Mouse (Mus musculus): ENCODE measurements around the gene Gse1.

Gene Gse1

DNA sequence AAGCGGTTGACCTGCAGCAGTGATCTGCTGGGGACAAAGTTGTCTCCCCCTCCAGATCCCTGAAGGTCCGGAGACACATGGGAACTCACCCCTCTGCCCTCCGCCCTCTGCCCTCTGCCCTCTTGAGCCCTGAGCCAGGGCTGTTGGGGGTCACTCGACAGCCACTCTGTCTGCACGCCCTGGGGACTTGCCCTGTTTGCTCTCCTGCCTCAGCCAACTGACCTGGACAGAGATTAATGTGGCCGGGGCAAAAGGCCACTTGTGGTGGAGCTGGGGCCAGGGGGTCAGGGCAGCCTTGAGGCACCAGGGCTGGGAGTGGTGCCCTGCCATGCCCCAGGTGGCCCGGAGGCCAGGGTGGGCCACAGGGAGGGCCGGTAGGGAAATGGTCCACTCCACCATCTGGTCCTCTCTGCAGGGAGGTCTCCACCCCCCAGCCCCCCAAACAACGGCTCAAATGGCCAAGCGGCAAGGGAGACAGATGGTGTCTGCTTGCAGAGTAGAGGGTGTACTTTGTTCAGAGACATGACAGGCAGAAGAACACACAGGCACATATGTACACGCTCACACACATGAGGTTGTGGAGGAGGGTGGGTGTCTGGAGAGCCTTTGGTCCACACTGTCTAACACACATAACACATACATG lies 181.2 kb downstream of the Gse1 start:
- no peak for DNase-seq

GRCm38 (mm10) chr8:120411059-120411458 lies 182.8 kb downstream of the Gse1 start:
- DNase-seq = no peak

DNA sequence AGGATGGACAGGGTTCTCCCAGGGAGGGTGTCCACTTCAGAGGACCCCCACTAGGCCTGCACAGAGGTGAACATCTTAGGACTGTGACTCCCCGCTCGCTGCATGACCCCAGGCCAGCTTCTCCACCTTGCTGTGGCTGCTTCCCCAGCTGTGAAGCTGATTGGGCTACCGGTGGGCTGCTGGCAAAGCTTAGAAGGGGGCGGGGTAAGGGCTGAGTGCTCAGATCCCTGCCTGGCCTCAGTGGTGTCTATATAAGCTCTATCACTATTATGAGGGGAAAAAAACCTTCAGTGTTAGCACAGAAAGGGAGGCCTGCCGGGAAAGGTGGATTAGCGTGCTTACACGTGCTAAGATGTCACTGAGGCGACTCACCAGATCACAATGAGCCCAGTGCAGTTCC lies 183.6 kb downstream of the Gse1 start:
- no peak for DNase-seq

GRCm38 (mm10) chr8:120412357-120412756 lies 184.1 kb downstream of the Gse1 start:
- DNase-seq = no peak

DNA sequence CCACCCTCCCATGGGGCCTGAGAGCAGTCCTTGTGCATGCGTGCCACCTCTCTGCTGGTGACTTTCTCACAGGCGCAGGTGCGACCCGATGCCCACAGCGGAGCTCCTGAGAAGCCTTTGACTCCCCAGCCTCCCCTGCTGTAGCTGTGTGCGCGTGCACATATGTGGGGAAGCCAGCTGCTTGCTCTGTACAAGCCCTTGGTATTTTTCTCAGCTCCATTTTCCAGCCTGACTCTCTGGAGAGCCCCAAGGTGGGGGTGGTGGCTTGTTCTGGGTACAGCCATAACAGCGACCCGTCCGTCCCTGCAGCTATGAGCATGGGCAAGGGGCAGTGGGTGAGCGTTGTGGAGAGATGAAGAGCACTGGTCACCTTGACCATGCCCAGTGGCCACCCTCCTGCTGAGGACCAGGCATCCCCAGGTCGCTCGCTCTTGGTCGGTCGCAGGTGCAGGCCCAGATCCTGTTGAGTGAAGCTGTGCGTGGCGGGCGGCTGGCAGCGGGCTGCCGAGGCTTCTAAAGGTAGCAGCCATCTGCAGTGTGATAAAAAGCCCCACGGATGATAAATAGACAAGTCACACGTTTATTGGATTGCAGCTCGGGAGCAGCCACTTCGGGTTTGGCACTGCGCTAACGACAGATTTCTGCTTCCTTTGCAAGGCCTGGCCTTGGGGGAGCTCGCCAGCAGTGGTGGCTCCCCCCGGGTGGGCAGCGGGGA lies 184.8 kb downstream of the Gse1 start:
- DNase-seq = peak; percentile 48

- no peak for DNase-seq
These were observed 185.4 kb downstream of the Gse1 start for GRCm38 (mm10) chr8:120413626-120413988.

DNA sequence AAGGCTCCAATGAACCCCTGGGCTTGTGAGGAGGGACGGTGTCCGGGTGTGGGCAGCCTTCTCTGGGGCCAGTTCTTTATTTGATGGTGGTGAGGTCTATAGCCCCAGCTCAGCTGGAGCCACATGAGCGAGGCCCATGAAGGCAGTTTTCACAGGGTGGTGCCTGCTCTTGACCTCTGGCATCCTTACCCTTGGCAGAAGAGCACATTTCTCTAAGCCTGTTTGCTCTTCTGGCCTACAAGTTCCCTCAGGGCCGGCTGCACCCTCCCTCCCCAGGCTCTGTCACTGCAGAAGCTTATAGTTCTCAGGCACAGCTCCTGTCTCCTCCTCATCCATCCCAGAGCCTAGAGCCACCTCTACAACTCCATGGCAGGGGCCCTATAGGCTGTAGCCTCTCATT lies 186.0 kb downstream of the Gse1 start:
- no peak for DNase-seq

GRCm38 (mm10) chr8:120415474-120415873 lies 187.2 kb downstream of the Gse1 start:
- no peak for DNase-seq

- no peak for DNase-seq
These were observed 187.9 kb downstream of the Gse1 start for GRCm38 (mm10) chr8:120416173-120416521.

DNA sequence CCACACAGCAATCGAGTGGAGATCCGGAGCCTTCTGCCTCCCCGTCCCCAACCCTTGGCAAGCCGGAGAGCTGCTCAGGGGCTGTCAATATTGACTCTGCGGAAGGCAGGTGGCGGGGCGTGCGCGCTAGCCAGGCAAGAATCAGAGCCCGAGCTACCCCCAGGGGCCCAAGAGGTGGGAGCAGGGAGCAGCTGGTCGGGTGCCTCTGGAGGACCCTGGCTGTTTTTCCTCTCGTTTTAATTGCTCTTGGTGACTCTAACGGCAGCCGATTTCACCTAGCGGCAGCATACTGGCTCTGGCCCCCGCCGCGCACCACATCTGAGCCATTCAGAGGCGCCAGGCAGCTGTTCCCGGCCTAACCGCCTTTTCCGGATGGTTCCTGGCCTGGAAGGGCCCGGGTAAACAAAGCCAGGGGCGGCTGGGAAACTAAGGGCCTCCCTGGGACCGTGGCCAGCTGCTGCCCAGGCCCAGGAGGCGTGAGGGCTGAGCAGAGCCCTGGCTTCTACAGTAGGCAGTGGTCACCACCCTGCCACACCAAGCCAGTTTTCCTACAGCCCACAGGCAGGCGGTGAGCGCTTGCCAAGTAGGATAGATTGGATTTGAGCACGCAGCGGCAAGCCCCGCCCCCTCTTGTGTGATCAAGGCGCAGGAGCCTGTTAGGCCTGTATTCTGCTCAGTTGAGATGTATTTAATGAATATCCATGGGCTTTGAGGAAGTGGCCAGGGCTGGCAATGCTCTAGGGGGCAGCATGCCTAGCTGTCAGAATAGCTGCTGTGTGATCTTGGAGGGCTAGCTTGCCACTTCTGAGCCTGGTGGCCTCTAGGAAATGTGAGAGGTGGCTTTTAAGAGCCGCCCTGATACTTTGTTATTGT lies 188.5 kb downstream of the Gse1 start:
- DNase-seq = peak; percentile 74

GRCm38 (mm10) chr8:120418188-120418587 lies 189.9 kb downstream of the Gse1 start:
- DNase-seq = no peak

- DNase-seq = no peak
These were observed 191.4 kb downstream of the Gse1 start for GRCm38 (mm10) chr8:120419675-120420074.

DNA sequence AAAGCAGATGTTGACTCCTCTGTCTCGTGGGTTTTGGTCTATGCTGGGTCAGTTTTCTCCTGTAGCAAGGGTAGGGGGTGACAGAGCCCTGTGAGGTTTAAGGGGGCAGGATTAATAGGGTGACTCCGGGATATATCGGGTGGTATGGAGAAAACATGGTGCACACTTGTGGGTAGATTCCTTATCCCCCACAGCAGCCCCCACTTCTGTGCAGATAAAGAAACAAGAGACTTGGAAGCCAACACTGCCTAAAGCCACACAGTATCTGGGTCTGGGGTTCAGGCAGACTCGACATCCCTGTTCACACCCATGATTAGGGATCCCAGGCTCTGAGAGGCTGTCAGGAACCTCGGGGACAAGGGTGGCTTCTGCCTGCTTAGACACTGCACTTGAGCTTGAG lies 192.0 kb downstream of the Gse1 start:
- no peak for DNase-seq

DNA sequence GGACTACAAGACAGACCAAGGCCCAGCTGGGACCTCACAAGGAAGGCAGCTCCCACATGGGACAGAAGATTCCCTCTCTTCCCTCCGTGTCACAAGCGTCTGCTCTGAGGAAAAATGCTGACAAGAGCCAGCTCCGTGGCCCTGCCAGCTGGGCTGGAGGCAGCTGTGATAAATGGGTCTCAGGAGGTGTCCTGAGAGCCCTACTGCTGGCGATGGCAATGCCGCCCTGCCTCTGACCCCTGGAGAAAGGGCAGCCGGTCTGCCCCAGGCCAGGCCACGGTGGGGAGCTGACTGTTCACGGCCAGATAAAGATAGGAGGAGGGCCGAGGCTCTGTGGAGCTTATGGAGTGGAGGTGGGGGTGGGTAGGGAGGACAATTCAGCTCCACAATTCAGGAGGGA lies 193.4 kb downstream of the Gse1 start:
- DNase-seq = no peak

DNA sequence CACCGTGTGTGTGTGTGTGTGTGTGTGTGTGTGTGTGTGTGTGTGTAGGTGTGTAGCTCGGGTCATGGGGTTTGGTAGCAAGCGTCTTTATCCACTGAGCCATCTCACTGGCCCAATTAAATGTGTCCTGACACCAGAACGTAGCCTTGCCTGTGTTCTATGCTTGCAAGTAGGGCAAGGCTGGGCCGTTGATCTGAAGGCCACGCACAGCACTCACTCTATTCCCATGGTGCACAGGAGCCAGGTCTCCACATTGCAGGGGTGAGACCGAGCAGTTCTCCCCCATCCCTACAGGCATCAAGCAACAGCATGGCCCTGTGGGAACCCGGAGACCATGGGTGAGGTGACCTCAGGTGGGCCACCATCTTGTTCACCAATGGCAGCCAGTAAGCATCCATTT lies 194.0 kb downstream of the Gse1 start:
- DNase-seq = no peak

- DNase-seq = no peak
These were observed 195.3 kb downstream of the Gse1 start for GRCm38 (mm10) chr8:120423576-120423975.

DNA sequence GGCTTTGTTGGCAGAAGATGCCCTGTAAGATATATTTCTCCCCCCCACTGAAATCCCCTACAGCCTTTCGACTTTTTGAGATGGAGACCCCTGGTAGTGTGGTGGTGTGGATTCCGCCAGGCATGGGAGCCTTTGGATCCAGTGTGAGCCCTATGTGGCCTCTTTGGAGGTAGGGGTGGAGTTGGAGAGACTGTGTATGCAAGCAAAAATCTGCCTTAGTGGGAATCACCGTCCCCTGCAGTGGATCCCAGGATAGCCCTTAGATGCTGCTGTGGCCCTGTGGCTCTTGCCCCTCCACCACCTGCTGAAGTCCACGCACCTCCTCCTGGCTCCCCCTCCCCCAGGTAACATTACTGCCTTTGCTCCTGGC lies 196.6 kb downstream of the Gse1 start:
- DNase-seq = no peak

- DNase-seq = no peak
These were observed 197.1 kb downstream of the Gse1 start for GRCm38 (mm10) chr8:120425199-120425941.

DNA sequence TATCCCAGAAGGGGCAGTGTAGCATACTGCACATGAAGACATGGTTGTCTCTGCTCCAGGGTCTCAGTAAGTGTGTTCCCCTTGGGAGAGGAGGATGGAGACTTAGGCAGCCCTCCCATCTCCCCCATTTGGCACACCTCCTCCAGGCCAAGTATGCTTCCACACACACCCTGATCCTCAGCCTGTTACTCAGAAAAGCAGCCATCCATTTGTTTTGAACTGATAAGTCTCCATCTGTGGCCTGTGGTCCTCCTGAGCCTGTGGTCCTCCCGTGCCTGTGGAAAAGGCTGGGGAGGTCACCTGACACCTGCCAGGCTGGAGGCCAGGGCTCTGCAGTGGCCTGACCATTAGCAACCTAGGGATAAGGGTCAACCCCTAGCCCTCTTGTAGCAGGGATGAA lies 197.8 kb downstream of the Gse1 start:
- DNase-seq = no peak

- DNase-seq = peak; percentile 64
These were observed 198.5 kb downstream of the Gse1 start for GRCm38 (mm10) chr8:120426622-120427385.

- DNase-seq = no peak
These were observed 200.2 kb downstream of the Gse1 start for GRCm38 (mm10) chr8:120428492-120428891.

DNA sequence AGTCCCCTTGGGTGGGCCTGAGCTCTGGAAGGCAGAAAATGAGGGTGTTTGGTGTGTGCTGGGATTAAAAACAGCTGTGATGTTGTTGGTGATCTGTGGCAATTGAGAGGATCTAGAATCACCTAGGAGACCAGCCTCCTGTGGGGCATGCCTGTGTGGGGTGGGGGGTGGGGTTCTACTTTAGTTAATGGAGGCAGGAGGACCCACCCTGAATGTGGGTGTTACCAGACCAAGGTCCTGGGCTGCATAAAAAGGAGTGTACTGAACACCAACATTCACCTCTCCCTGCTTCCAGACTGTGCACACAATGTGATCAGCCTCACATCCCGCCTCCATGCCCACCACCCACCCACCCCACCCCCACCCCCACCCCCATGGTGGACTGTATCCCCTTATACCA lies 200.9 kb downstream of the Gse1 start:
- DNase-seq = no peak

DNA sequence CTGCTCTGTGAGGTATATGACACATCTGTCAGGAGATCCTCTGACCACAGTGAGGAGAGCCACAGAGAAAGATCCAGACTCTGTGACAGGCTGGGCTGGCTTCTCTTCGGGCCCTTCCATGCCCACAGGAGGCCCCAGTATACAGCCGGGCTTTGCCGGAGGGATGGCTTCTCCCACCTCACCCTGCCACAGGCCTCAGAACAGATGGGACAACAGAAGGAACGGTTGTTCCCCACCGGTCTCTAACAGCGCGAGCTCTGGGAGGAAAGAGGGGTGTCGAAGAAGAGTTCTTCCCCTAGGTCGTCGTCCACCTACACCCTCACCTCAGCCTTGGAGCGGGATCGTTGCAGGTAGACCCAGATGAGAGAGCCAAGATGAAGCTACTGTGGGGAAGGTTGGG lies 202.8 kb downstream of the Gse1 start:
- no peak for DNase-seq

Measured in right cerebral cortex, postnatal 4 days (tissue).